Mouse (Mus musculus) liver, embryonic 15.5 days (tissue): ENCODE results near the gene Grik2. TPM values are rescaled to one million over a fixed set of nuclear protein-coding genes. Genes with fewer than 3 reads are reported as not detected.
"Not testable (repeated sequence)": the region's sequence is repeated elsewhere in the genome, so short reads cannot be mapped to it uniquely, and the experiment has no call there.

Experiments
- ATAC-seq: fragments of 200-750 bp; cut with Nextera tagmentation; 2 replicates; pipeline ENCODE4 v1.8.0; 2017; ENCODE audit warnings: moderate number of reproducible peaks, mild to moderate bottlenecking, moderate library complexity; ENCODE audit not compliant: insufficient read depth
- H3K27ac ChIP-seq: fragments of 300-500 bp; sonication (generic); replicated peaks from 2 replicates; pipeline ENCODE4 v1.5.1; 2015; ENCODE audit warnings: mild to moderate bottlenecking, inconsistent platforms
- H3K27me3 ChIP-seq: fragments of 300-500 bp; sonication (generic); 2 replicates; pipeline ENCODE4 v1.6.1; 2015; ENCODE audit warnings: mild to moderate bottlenecking, inconsistent platforms
- H3K36me3 ChIP-seq: fragments of 300-500 bp; sonication (generic); replicated peaks from 2 replicates; pipeline ENCODE4 v1.6.1; 2015; ENCODE audit warnings: moderate library complexity, mild to moderate bottlenecking, inconsistent platforms
- H3K4me1 ChIP-seq: fragments of 300-500 bp; sonication (generic); replicated peaks from 2 replicates; pipeline ENCODE4 v1.6.1; 2015; ENCODE audit warnings: inconsistent platforms
- H3K4me2 ChIP-seq: fragments of 300-500 bp; sonication (generic); 2 replicates; pipeline ENCODE4 v1.6.1; 2015; ENCODE audit warnings: moderate library complexity, mild to moderate bottlenecking, inconsistent platforms
- H3K4me3 ChIP-seq: fragments of 300-500 bp; sonication (generic); replicated peaks from 2 replicates; pipeline ENCODE4 v1.5.1; 2015; ENCODE audit warnings: mild to moderate bottlenecking, inconsistent platforms
- H3K9ac ChIP-seq: fragments of 300-500 bp; sonication (generic); 2 replicates; pipeline ENCODE4 v1.6.1; 2015; ENCODE audit warnings: moderate library complexity, mild to moderate bottlenecking, inconsistent platforms
- H3K9me3 ChIP-seq: fragments of 300-500 bp; sonication (generic); replicated peaks from 2 replicates; pipeline ENCODE4 v1.6.1; 2016; ENCODE audit warnings: inconsistent platforms
- WGBS: fragments of 180-500 bp; shearing (Covaris S2); methylation state at CpG from one replicate; pipeline ENCODE4 v1.1.7; 2015; ENCODE audit warnings: mixed read lengths; ENCODE audit not compliant: insufficient replicate concordance; 5-methylcytosine and 5-hydroxymethylcytosine counted together
- polyA plus RNA-seq: library from polyadenylated mRNA; unstranded; fragments of >200 nt; fragmentation: Nextera tagmentation; extraction: Ambion mirVana; gene quantifications from 2 replicates; pipeline ENCODE4 v1.2.1, GENCODE M21; 2015

Grik2 gene
- polyA plus RNA-seq, 1 experiment from 2014 or later: 0.05 TPM

DNA sequence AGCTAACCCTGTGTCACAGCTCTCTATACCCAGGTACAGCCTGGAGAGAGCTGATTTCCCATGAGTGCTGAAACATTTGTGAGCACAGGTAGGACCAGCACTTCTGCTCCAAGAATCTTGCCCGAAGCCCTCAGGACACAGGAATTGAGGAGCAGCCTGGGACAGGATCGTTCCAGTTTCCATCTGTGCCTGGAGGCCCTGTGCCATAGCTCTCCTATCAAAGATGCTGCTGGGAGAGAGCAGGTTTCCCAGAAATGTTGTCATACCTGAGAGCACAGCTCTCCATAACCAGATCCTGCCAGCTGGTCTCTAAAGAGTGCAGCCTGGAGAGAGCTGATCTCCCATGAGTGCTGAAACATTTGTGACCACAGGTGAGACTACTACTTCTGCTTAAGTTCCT is 420.0 kb downstream of the Grik2 start:
- Histone ChIP-seq H3K9ac (no peak overlapping the region), H3K27ac (no peak overlapping the region), H3K4me2 (no peak overlapping the region), H3K4me3 (no peak overlapping the region), H3K27me3 (no peaks in the 10 kb centered on the region), H3K4me1 (no peaks in the 10 kb centered on the region), H3K9me3 (no peaks in the 10 kb centered on the region), H3K36me3 (no peaks in the 10 kb centered on the region)
- ATAC-seq: no peak
- WGBS: 53% methylated on average over 2 of the region's 2 CpGs

DNA sequence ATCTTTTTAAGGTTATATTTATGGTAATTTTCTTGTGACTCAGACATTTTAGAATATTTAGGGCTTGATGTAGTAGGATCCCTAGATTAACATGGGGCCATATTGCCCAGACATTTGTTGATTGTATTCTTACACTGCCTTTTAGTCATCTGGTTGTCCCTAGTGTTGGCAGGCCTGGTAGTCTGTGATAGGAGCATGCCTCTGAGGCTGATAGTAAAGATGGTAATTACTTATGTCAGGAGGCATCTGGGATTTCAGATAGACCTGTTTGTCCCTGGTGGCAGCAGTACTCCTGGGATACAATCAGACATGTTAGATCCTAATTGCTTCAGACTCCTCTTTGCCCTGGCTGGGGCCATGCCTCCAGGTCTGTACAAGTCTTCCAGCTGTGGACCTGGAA is 423.3 kb downstream of the Grik2 start:
- no peak for ATAC-seq
- no peak overlapping the region for H3K4me2 ChIP-seq
- no peaks in the 10 kb centered on the region for H3K9me3 ChIP-seq
- H3K27ac ChIP-seq: no peak overlapping the region
- no peak overlapping the region for H3K9ac ChIP-seq
- H3K36me3 ChIP-seq: no peaks in the 10 kb centered on the region
- H3K27me3 ChIP-seq: no peaks in the 10 kb centered on the region
- no peak overlapping the region for H3K4me3 ChIP-seq
- no peaks in the 10 kb centered on the region for H3K4me1 ChIP-seq

DNA sequence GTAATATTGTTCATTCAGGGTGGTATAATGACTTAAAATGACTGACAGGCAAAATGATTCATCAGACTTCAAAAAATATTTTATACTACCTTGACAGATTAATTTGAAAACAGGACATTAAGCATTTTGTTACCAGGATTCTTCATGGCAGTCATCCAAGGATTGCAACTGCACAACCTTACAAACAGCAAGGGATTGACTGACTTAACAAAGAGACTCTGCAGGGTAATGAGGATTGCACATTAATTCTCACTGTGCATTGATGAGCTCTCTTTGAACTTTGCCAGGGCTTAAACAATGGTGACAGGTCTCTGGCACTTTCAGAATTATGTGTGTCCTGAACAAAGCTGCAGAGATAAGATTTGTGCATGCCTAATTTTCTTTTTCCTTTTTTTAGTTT is 466.2 kb downstream of the Grik2 start:
- H3K27ac ChIP-seq: no peak overlapping the region
- no peaks in the 10 kb centered on the region for H3K36me3 ChIP-seq
- H3K4me3 ChIP-seq: no peak overlapping the region
- ATAC-seq: no peak
- H3K9me3 ChIP-seq: no peaks in the 10 kb centered on the region
- H3K9ac ChIP-seq: no peak overlapping the region
- no peaks in the 10 kb centered on the region for H3K27me3 ChIP-seq
- H3K4me1 ChIP-seq: no peaks in the 10 kb centered on the region
- H3K4me2 ChIP-seq: no peak overlapping the region

DNA sequence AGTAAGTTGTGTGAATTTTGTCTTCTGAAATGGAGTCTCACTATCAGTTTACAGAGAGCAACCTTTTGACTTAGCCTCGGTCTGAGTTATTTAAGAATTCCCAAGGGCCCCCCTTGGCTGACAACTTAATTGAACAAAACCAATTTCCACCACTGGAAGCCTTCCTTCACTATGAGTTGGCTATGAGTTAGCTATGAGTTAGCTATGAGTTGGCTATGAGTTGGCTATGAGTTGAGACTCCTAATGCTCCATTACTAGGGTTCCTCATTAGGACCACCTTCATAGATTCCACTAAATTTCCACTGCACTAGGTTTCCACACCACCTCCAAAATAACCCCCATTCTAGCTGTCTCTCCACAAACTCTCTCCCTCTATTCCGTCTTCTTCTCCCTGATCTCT is 468.7 kb downstream of the Grik2 start:
- no peaks in the 10 kb centered on the region for H3K36me3 ChIP-seq
- no peak for ATAC-seq
- no peak overlapping the region for H3K4me2 ChIP-seq
- H3K27me3 ChIP-seq: no peaks in the 10 kb centered on the region
- 55% methylated on average over 2 of the region's 2 CpGs for WGBS
- no peaks in the 10 kb centered on the region for H3K4me1 ChIP-seq
- no peak overlapping the region for H3K27ac ChIP-seq
- no peaks in the 10 kb centered on the region for H3K9me3 ChIP-seq
- H3K4me3 ChIP-seq: no peak overlapping the region
- H3K9ac ChIP-seq: no peak overlapping the region

DNA sequence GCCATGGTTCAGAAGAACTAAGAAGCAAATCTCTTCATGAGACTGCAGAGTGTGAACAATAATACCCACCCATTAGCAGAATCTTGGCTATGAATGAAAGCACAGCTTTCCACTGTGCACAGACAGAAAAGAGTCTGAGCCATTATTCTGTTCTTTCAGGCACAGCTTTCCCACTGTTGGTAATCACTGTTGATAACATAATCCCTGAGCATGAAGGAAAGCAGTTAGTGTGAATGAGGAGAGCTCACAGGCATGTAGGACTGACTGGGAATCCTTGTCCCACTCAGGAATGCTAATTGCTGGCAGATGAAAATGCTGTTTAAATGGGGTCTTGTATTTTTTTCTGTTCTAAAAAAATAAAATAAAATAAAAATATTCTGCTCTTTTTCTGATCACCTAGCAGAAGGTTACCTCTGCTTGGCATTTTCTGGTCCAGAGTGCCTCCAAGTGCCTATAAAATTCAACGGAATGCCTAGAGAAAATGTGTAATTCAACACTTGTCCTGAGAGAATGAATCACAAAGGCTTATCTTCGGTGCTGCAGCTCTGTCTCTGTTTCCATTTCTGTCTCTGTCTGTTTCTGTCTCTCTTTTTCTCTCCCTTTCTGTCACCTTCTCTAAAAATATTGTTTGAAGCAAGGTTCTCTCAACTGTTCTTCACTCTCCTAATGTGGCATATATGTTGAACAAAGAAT is 532.2 kb downstream of the Grik2 start:
- H3K4me1 ChIP-seq: no peaks in the 10 kb centered on the region
- H3K36me3 ChIP-seq: no peaks in the 10 kb centered on the region
- no peak overlapping the region for H3K4me3 ChIP-seq
- no peak overlapping the region for H3K9ac ChIP-seq
- no peak overlapping the region for H3K4me2 ChIP-seq
- 39% methylated on average over 2 of the region's 2 CpGs for WGBS
- H3K27me3 ChIP-seq: no peaks in the 10 kb centered on the region
- no peaks in the 10 kb centered on the region for H3K9me3 ChIP-seq
- ATAC-seq: no peak
- no peak overlapping the region for H3K27ac ChIP-seq

DNA sequence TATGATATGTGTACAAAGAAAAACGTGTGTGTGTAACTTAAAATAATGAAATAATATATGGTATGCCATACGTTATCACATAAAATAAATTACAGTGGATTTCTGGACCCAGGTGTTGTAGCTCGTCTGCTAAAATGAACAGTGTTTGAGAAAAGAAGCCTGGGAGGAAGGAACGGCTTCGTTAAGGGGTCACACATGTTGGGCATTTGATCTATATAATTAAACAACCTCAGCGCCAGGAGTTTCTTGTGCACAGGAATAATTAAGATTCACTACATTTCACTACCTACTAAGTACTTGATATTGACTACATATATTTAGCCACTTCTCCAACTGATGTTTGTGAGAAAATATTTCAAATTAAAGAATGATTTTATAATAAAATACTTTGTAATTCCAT is 551.2 kb downstream of the Grik2 start:
- not testable (repeated sequence) for H3K4me2 ChIP-seq, H3K27ac ChIP-seq, H3K9ac ChIP-seq, ATAC-seq, H3K27me3 ChIP-seq, H3K4me3 ChIP-seq, H3K36me3 ChIP-seq, H3K4me1 ChIP-seq, H3K9me3 ChIP-seq
- 56% methylated on average over 6 of the region's 6 CpGs for WGBS

DNA sequence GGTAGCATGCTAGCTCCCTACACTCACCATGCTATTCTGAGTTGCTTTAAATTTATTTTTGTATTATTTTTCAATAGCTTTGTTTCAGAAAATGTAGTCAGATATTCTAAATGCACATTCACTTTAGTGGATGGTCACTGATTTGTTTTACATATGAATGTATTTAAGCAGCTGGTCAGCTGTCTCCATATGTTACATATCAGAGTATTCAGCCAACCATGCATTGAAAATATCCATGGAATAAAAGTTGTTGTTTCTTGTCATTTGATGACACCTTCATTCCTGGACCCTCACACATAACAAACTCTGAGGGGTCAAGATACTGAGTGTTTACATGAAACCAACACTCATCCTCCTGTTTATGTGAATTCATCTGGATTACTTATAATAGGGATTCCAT is 551.7 kb downstream of the Grik2 start:
- not testable (repeated sequence) for H3K9ac ChIP-seq, H3K4me3 ChIP-seq, H3K36me3 ChIP-seq, ATAC-seq, H3K4me2 ChIP-seq, H3K4me1 ChIP-seq, H3K27ac ChIP-seq, H3K27me3 ChIP-seq, H3K9me3 ChIP-seq

DNA sequence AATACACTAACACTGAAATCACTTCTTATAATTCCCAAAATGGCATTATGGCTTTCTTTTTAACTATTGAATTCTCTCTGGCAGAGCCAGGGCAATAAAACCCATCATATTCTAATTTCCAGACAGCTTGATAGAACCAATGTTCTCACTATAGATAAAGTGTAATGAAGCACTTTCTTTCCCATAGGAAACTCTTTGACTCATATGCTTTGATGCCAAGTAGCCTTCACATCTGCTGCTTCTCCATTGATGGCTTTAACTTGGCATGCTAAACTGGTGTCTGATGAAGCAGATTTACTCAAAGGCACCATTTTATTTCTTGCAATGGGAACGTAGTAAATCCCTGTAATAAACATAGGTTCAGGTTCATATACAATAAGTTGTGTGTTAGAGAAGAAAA is 568.5 kb downstream of the Grik2 start:
- Histone ChIP-seq H3K4me3 (no peak overlapping the region), H3K9me3 (no peaks in the 10 kb centered on the region), H3K27ac (no peak overlapping the region), H3K4me1 (no peaks in the 10 kb centered on the region), H3K4me2 (no peak overlapping the region), H3K27me3 (no peaks in the 10 kb centered on the region), H3K36me3 (no peaks in the 10 kb centered on the region), H3K9ac (no peak overlapping the region)
- WGBS: 42% methylated on average over 1 of the region's 1 CpGs
- ATAC-seq: no peak

DNA sequence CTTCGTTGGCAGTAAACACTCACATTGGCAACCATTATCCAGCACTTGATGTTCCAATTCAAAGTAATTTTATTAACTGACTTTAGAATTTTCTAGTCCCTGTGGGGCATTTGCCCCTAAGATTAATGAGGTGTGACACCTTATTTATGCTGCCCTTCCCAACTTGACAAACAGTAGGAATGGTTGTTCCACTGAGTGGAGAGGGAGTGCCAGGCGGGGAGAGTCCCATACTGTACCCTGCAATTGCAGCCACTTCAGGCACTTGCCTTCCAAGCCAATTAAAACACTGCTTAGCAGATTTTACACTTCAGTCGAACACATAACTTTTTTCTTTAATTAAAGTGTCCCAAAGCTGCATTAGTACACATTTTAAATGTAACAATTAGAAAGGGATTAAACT is 568.9 kb downstream of the Grik2 start:
- no peaks in the 10 kb centered on the region for H3K27me3 ChIP-seq
- no peaks in the 10 kb centered on the region for H3K36me3 ChIP-seq
- no peak overlapping the region for H3K27ac ChIP-seq
- ATAC-seq: no peak
- WGBS: 47% methylated on average over 3 of the region's 3 CpGs
- H3K9ac ChIP-seq: no peak overlapping the region
- H3K4me1 ChIP-seq: no peaks in the 10 kb centered on the region
- H3K4me2 ChIP-seq: no peak overlapping the region
- H3K4me3 ChIP-seq: no peak overlapping the region
- H3K9me3 ChIP-seq: no peaks in the 10 kb centered on the region

DNA sequence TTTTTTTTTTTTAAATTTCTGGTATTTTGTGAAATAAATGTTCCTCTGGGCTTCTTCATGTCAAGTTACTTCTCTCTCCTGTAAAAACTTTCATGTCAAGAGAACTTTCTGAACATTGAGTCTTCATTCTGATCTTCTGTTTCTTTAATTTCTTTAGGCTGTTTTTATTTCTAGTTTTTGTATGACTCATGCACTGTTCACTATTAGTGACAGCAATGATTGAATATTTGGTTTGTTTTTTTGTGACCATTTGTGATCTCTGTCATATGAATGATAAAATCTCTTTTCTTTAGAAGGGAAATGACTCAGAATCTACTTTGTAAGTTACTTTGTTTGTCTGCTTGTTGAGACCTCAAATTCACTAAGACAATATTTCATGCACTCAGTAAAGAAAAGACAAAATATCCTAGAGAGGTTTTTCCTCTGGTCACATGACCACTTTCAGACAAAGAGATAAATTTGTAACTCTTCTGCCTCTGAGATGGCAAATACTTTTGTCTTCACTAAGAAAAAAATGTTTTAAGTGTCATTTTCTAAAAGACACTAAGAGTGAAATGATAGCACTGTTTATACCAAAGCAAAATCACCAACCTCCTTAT is 596.7 kb downstream of the Grik2 start:
- ATAC-seq: no peak
- H3K4me1 ChIP-seq: no peaks in the 10 kb centered on the region
- H3K4me2 ChIP-seq: no peak overlapping the region
- H3K9ac ChIP-seq: no peak overlapping the region
- H3K27me3 ChIP-seq: no peaks in the 10 kb centered on the region
- H3K36me3 ChIP-seq: no peaks in the 10 kb centered on the region
- H3K9me3 ChIP-seq: no peaks in the 10 kb centered on the region
- H3K27ac ChIP-seq: no peak overlapping the region
- H3K4me3 ChIP-seq: no peak overlapping the region

DNA sequence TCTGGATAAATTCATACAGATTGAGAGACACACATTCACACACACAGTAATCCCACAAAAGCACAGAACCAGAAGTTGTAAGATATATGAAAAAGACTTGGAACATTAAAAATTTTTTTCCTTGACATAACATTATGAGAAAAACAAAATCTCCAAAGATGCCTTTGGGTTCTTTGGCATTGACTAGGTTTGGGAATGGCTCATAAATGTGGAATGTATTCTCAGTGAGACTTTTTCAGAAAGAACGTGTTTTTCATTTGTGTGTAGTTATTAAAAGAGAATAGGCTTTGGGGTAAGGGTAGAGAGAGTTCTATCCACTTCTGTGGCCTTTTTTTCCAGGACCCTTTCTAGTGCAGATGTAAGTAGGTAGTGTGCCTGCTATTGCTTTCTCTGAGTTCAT is 597.3 kb downstream of the Grik2 start:
- Histone ChIP-seq H3K4me1 (no peaks in the 10 kb centered on the region), H3K9ac (no peak overlapping the region), H3K27ac (no peak overlapping the region), H3K4me2 (no peak overlapping the region), H3K36me3 (no peaks in the 10 kb centered on the region), H3K27me3 (no peaks in the 10 kb centered on the region), H3K4me3 (no peak overlapping the region), H3K9me3 (no peaks in the 10 kb centered on the region)
- ATAC-seq: no peak
- 55% methylated on average over 1 of the region's 1 CpGs for WGBS

DNA sequence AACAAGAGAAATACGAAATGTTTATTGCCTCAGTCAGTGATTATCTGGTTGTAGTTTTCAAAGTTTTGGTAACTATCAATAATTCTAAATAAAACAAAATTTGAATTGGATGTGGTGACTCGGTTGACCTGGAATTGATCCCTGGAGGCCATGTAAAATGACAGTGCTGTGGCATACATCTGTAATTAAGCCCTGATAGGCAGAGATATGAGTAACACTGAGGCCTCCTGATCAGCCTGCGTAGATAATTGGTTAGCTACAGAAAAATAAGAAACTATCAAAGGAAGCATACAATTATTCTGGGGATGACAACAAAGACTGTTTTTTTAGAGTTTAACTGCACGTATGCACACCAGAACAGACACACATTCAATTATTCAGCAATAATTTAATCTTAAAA is 634.4 kb downstream of the Grik2 start:
- Histone ChIP-seq H3K36me3 (no peaks in the 10 kb centered on the region), H3K4me1 (no peaks in the 10 kb centered on the region), H3K4me3 (no peak overlapping the region), H3K27ac (no peak overlapping the region), H3K4me2 (no peak overlapping the region), H3K9me3 (no peaks in the 10 kb centered on the region), H3K27me3 (no peaks in the 10 kb centered on the region), H3K9ac (no peak overlapping the region)
- 54% methylated on average over 4 of the region's 4 CpGs for WGBS
- no peak for ATAC-seq
